Mouse (Mus musculus) B cell, adult 67 days (primary cell): ENCODE measurements around the gene Ptprcap. TPM values are rescaled to one million over a fixed set of nuclear protein-coding genes. Genes with fewer than 3 reads are reported as not detected.

Source experiments
- total RNA-seq, 2 experiments: library from RNA; stranded (reverse); gene quantifications; 4 replicates each; pipeline ENCODE4 v1.2.4; 2023

Gene Ptprcap
- 100 to 1,000 TPM; 391 to 415 TPM for total RNA-seq

DNA sequence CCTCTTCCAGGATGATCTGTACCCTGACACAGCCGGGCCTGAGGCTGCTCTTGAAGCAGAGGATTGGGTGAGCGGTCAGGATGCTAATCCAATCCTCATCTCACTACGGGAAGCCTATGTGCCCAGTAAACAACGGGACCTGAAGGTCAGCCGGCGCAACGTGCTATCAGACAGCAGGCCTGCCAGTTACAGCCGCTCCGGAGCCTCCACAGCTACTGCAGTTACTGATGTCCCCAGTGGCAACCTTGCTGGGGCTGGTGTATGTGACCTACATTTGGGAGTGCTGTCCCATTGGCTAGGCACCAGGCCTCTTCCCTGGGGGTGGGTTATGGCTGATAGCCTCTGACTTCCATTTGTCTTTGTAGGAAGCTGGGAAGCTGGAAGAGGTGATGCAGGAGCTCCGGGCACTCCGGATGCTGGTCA is at the start of gene Ptprcap:
TSS of gene Ptprcap (plus strand) at position 373 of the 423 bp plus-strand sequence.

DNA sequence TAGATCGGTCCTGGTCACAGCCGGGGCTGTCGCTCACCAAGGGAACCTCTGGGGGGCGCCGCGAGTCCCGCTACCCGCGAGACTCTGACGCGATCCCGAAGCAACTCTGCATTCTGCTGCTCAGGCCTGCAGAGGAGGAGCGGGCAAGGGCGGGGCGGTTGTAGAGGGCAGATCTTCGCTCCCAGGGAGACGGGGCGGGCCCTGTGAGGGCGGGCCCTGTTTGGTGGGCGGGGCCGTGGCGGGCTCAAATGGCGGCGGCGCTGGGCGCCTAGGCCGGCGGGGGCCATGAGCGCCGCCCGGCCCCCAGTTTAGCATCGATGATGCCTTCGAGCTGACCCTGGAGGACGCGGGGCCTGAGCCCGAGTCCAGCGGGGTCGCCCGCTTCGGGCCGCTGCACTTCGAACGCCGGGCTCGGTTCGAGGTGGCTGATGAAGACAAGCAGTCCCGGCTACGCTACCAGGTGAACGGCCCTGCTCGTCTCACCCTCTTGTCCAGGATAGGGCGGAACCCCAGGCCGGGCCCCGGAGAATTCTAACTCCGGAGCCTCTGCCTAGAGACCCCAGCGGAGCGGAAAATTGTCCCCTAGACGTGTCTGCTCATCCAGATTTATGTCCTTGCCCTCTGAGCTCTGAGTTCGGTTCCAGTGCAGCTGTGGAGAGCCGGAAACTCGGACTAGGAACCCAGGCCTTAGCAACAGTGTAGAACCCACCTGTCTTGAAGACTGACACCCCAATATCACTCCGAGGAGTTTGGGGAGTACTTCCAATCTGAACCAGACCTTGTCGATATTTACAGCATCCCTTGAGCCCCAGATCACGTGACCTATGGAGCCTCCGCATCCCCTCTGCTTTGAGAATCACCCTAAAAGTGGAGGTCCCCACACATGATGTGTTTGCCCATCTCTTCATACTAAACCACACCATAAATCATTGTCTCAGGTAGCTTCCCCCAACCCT is 27.4 kb upstream of the Ptprcap start, which contains the start of gene Aip:
TSS of gene Aip (minus strand) at position 118 of the 956 bp plus-strand sequence.

DNA sequence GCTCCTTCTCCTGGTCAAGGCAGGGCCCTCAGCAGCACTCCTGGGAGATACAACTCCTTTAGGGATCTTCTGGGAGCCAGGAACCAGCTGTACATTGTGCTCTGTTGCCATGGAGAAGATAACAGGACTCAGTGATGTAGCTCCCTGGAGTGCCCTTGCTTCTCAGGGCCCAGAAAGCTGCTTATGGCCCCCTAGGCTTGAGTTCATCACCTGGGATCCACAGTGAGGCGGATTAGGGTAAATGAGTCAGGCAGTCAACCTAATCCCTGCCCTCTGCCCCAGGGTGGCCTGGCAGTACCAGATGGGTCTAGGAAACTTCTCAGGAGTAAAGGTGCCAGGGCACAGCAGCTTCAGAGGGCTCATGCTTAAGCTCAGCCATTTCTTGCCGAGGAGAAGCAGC is 14.0 kb upstream of the Ptprcap start, which contains the start of gene Gpr152:
TSS of gene Gpr152 (plus strand) at position 342 of the 400 bp plus-strand sequence.

DNA sequence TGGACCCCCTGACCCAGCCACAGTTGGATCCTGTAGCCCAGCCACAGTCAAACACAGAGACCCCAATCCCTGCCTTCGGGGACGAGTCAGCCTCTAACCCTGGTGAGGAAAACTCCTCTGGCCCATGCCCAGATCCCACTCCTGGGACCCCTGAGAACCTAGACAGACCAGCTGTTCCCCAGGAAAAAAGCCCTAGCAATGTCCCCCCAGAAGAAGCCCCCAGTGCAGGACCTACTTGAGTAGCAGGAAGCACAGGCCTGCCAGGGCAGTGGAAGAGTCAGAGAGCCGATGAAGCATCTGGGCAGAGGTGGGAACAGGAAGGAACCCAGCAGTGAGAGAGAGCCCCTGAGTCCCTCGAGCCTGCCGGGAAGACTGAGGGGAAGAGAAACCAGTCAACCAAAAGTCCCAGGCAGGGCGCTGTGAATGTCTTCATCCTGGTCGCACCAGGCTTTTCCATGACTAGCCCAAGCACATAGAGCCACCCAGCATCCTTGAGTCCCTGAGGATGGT is 9.6 kb upstream of the Ptprcap start, which contains the start of gene Cabp4:
TSS of gene Cabp4 (minus strand) at position 275 of the 510 bp plus-strand sequence.

DNA sequence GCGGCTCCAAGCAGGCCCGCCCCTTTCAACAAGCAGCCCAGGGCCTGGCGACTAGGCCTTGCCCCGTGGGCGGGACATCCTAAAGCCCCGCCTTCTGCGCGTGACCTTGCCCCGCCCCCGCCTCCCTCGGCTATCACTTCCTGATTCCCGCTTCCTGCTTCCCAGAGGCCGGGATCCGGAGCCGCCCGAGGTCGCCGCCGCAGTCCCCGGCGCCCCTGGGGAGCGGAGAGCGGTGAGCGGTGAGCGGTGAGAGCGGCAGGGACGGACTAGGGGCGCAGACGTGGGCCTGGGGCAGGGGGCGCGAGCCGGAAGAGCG is 5.0 kb upstream of the Ptprcap start, which contains the start of gene Coro1b:
TSS of gene Coro1b (plus strand) at position 129 of the 316 bp plus-strand sequence.

DNA sequence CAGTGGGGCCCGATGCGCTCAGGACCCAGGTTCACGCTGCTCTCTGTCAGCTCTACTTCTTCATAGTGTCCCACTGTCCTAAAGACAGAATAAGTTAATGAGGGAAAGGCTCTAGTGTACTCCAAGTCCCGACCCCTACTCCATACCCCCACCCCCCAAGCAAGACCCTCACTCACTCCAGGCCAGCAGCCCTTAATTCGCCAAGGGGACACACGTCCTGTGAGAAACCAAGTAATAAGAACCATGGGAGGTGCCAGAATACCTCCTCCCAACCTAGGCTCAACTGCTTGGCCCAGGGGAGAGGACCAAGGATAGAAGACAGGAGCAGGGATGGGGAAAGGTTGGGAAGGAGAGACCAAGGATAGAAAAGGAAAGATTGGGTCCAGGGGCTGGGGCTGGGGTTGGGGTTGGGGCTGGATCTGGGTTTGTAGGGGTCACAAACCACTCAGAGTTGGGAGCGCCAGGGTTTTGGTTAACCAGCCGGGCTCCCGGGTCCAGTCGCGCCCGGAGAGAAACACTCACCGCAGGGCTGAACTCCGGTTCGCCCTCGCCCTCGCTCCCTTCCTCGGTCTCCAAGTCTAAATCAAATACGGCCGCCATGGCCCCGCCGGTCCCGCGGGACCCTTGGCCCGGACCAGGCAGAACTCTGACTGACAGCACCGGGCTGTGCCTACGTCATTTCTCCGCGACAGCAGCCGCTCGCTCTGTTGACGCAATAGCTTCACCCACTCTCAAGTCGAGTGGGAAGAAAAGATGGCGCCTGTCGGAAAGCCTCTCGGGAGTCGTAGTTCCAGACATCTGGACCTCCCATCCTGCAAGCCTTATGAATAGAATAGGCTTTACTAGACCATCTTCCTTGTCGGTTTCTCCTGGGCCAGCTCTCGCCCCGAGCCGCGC is 9.5 kb downstream of the Ptprcap start, which contains the start of gene Rps6kb2:
TSS of gene Rps6kb2 (minus strand) at position 709 of the 897 bp plus-strand sequence.

DNA sequence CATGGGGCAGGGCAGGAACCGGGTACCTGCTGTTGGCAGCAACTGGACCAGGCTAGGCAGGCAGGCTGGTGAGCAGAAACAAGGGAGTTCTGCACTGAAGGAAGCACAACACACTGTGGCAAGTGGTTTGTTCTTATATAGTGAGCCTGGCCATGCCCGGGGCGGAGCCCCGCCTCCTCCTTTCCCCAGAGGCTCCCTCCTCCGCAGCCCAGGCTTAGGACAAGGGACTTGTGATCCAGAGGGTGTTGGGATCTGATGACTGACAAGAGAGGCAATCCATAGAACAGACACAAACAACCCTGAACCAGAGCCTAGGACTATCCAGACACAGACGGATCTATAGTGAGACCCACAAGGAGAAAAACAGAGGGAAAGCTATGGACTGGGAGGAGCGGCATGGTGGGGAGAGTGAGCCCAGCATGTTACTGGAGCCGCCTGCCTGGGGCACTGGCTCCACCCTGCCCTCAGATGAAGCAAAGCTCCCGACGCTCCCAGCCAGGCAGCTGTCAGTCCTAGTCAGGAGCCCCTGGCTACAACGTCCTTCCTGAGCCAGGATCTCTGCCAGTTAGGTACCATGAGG is 22.1 kb downstream of the Ptprcap start, which contains the start of gene Carns1:
TSS of gene Carns1 (minus strand) at position 112 of the 580 bp plus-strand sequence.

DNA sequence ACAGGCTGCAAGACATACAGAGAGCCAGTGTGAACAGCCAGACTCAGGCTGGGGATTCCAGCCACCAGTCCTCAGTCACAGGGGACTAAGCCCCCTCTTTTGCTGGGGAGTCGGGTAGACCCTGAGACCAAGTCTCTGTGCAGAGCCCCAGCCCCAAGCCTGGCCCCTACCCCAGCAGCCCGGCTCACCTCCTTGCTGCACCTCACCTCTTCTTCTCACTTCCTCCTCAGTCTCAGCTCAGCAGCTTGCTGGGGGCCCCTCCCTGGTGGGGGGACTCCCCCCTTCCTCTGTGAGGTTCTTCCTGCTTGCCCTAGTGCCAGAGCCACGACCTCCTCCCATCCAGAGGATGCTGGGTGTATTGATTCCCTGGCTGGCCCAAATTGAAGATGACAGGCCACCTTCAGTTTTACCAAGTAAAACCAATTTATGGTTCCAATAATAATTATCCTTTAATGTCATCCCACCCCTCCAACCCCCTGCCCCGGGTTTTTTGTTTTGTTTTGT is 37.5 kb downstream of the Ptprcap start, which contains the start of gene Tbc1d10c:
TSS of gene Tbc1d10c (minus strand) at position 454 of the 504 bp plus-strand sequence.

DNA sequence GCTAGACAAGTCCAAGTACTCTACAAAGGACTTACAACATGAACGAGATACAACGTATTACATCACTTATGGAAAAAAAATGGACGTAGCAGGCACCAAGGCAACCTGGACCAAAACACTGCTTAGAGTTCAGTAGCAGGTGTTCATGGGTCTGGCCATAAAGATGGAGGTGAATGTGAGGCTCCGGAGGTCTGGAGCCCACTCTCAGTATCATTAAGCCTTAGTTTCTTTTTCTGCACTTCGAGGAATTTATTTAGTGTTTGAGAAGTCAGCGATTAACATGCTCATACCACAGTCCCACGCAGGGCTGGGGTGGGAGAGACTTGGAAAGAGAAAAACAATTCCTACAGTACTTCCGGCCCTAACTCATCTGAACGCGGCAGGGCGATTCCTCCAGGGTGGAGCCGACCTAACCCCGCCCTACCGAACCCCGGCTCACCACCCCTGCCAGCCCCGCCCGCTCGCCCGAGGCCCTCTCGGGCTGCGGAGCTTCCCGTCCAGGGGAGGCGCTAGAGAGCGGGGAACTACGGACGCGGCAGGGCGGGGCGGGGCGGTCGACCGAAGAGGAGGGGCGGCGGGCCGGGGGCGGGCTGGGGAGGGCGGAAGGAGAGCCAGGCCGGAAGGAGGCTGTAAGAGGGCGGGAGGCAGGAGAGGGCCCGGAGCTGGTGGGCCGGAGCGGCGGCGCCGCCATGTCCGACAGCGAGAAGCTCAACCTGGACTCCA is 38.3 kb downstream of the Ptprcap start, which contains the start of gene Ppp1ca:
TSS of gene Ppp1ca (plus strand) at position 538 of the 723 bp plus-strand sequence.

DNA sequence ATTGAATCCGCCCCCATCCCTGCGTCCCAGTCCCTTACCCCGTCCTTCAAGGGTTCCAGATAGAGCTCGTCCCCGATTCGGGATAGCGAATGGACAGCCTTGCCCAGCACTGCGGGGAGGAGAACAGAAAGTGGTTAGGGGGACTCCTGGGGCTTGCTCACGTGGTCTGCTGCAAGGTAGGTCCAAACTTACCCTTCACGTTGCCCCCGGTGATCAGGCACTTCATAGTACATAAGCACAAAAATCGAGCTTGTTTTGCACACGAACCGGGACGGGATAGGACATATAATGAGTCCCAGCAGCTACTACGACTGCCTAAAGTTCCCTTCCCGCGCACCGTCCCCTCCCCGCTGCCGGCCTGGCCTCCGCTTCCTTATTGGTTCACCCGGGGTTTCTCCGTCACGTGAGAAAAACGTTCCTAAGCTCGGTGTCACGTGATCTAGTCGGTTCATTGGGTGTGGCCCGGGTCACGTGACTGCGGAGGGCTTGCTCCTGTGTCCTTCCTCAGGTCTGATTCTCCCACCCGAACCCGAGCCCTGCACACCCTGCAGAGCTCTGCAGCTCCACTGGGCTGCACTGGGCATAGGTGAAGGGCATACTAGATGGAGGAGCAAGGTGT is 48.0 kb downstream of the Ptprcap start, which contains the start of gene Rad9a:
TSS of gene Rad9a (minus strand) at position 372 of the 619 bp plus-strand sequence.

Other genes with a start within 250 kb of the Ptprcap start
- gene Tcirg1, start 246.5 kb upstream of the Ptprcap start, total RNA-seq = 100 to 1,000 TPM; 149 to 153 TPM
- gene Ndufs8, start 240.8 kb upstream of the Ptprcap start, total RNA-seq = 10 to 100 TPM; 91.9 to 93.5 TPM
- 1 to 10 TPM; 7.3 to 8.9 TPM for gene Aldh3b1, start 223.8 kb upstream of the Ptprcap start, total RNA-seq
- 100 to 1,000 TPM; 597 to 689 TPM for gene Unc93b1, start 218.4 kb upstream of the Ptprcap start, total RNA-seq
- under 1 TPM in 1 of 2 experiments, not detected in 1; 0.20 TPM for gene Aldh3b3, start 195.0 kb upstream of the Ptprcap start, total RNA-seq
- gene Aldh3b2, start 181.3 kb upstream of the Ptprcap start, total RNA-seq = under 1 TPM in 1 of 2 experiments, not detected in 1; 0.84 TPM
- gene Acy3, start 167.0 kb upstream of the Ptprcap start, total RNA-seq = not detected
- not detected for gene Tbx10, start 160.9 kb upstream of the Ptprcap start, total RNA-seq
- gene Nudt8, start 153.0 kb upstream of the Ptprcap start, total RNA-seq = 10 to 100 TPM; 24.9 to 29.1 TPM
- 1 to 10 TPM; 5.3 to 6.7 TPM for gene Gm49405, start 153.0 kb upstream of the Ptprcap start, total RNA-seq
- 10 to 100 TPM; 11.0 to 13.3 TPM for gene Doc2g, start 150.3 kb upstream of the Ptprcap start, total RNA-seq
- gene Ndufv1, start 140.8 kb upstream of the Ptprcap start, total RNA-seq = 10 to 100 TPM; 80.9 to 93.3 TPM
- gene Gstp1, start 115.6 kb upstream of the Ptprcap start, total RNA-seq = 100 to 1,000 TPM; 131 to 150 TPM
- gene Gstp2, start 107.6 kb upstream of the Ptprcap start, total RNA-seq = 10 to 100 TPM; 11.4 to 26.4 TPM
- gene Gstp3, start 94.0 kb upstream of the Ptprcap start, total RNA-seq = not detected
- gene Cabp2, start 72.0 kb upstream of the Ptprcap start, total RNA-seq = not detected
- gene Cdk2ap2, start 56.4 kb upstream of the Ptprcap start, total RNA-seq = 100 to 1,000 TPM; 114 to 121 TPM
- gene Pitpnm1, start 53.6 kb upstream of the Ptprcap start, total RNA-seq = 100 to 1,000 TPM; 227 to 233 TPM
- 100 to 1,000 TPM; 101 to 110 TPM for gene Aip, start 27.7 kb upstream of the Ptprcap start, total RNA-seq
- gene Gpr152, start 13.8 kb upstream of the Ptprcap start, total RNA-seq = 1 to 10 TPM in 1 of 2 experiments, under 1 TPM in 1; 0.93 to 1.0 TPM
- 1 to 10 TPM; 1.6 to 2.2 TPM for gene Cabp4, start 9.6 kb upstream of the Ptprcap start, total RNA-seq
- gene Coro1b, start 5.0 kb upstream of the Ptprcap start, total RNA-seq = 100 to 1,000 TPM; 148 to 156 TPM
- 10 to 100 TPM; 47.4 to 56.4 TPM for gene Rps6kb2, start 9.8 kb downstream of the Ptprcap start, total RNA-seq
- gene Carns1, start 21.9 kb downstream of the Ptprcap start, total RNA-seq = 100 to 1,000 TPM in 1 of 2 experiments, 10 to 100 TPM in 1; 89.2 to 117 TPM
- 100 to 1,000 TPM; 315 to 328 TPM for gene Tbc1d10c, start 37.7 kb downstream of the Ptprcap start, total RNA-seq
- 100 to 1,000 TPM; 431 to 450 TPM for gene Ppp1ca, start 38.5 kb downstream of the Ptprcap start, total RNA-seq
- gene Rad9a, start 48.1 kb downstream of the Ptprcap start, total RNA-seq = 10 to 100 TPM; 65.9 to 73.4 TPM
- gene Clcf1, start 60.6 kb downstream of the Ptprcap start, total RNA-seq = 100 to 1,000 TPM; 161 to 176 TPM
- gene AC109138.7, start 60.8 kb downstream of the Ptprcap start, total RNA-seq = not detected
- gene Pold4, start 78.3 kb downstream of the Ptprcap start, total RNA-seq = 100 to 1,000 TPM; 198 to 208 TPM
- 10 to 100 TPM; 32.2 to 32.4 TPM for gene Ssh3, start 115.6 kb downstream of the Ptprcap start, total RNA-seq
- 10 to 100 TPM; 28.2 to 32.6 TPM for gene Ankrd13d, start 129.5 kb downstream of the Ptprcap start, total RNA-seq
- gene Grk2, start 152.6 kb downstream of the Ptprcap start, total RNA-seq = 100 to 1,000 TPM; 584 to 625 TPM
- gene Kdm2a, start 244.7 kb downstream of the Ptprcap start, total RNA-seq = 100 to 1,000 TPM; 257 to 283 TPM